ENCODE assay signal across 12 mouse cellular contexts in the genomic region with DNA sequence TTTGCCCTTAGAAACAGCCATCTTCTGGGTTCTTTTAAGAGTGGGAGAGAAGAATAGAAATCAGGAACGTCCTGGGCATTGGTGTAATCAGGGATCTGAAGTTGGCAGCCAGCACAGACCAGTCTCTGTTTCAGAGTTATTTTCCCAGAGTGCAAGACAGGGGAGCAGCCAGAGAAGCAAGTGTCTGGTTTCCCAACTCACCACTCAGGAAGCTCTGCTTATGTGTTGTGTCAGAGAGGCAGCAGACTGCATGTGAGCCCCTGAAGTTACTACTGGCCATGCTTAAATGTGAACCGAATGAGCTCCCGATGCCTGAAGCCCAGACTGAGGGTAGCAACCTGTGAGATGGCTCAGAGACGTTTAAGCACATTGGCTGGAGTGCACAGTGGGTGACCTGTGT.
"Had no signal": no experiment of that assay in that cellular context is flagged by ENCODE, and none has a peak within 500 bp of the region (broad histone marks: within the 10 kb centered on the region; RNA-seq: fewer than 3 reads in every experiment).

No protein-coding gene starts in this region.

- ATAC-seq: lung, postnatal 0 days had no signal

- H3K4me2 ChIP-seq: kidney, embryonic 15.5 days; limb, embryonic 13.5 days; neural tube, embryonic 12.5 days had no signal

- H3K36me3 ChIP-seq: kidney, embryonic 15.5 days; limb, embryonic 13.5 days; neural tube, embryonic 12.5 days had no signal

- H3K4me3 ChIP-seq: kidney, embryonic 15.5 days; limb, embryonic 13.5 days; neural tube, embryonic 12.5 days had no signal

- H3K9ac ChIP-seq: kidney, embryonic 15.5 days; limb, embryonic 13.5 days; liver, embryonic 14.5 days; neural tube, embryonic 12.5 days had no signal

- H3K27me3 ChIP-seq: kidney, embryonic 15.5 days; limb, embryonic 13.5 days; neural tube, embryonic 12.5 days had no signal

- H3K4me1 ChIP-seq: kidney, embryonic 15.5 days; limb, embryonic 13.5 days; neural tube, embryonic 12.5 days had no signal

- DNase-seq: kidney, postnatal 14 days; left cerebral cortex, postnatal 4 days; lung, adult 2 months; midbrain, embryonic 14.5 days; thymus, postnatal 14 days had no signal

- H3K9me3 ChIP-seq: kidney, embryonic 15.5 days; limb, embryonic 13.5 days; neural tube, embryonic 12.5 days had no signal

- H3K27ac ChIP-seq: kidney, embryonic 15.5 days; limb, embryonic 13.5 days; liver, embryonic 14.5 days; macrophage; neural tube, embryonic 12.5 days; stomach, postnatal 0 days had no signal
